Mouse (Mus musculus) heart, adult 2 months (tissue): Measurements from ENCODE around the gene Exoc7. TPM values are rescaled to one million over a fixed set of nuclear protein-coding genes. Genes with fewer than 3 reads are reported as not detected.

Experiments used
- DNase-seq, 2 experiments: peaks; one replicate each; pipeline ENCODE4 v3.0.0; 2021
- H3K27ac ChIP-seq: fragments of 200-600 bp; 2 replicates; pipeline ENCODE4 v1.8.1; 2022
- H3K27me3 ChIP-seq: fragments of 200-500 bp; 2 replicates; pipeline ENCODE4 v1.6.1; 2012; ENCODE audit warnings: mild to moderate bottlenecking, low read length, inconsistent platforms, mixed read lengths; ENCODE audit not compliant: control insufficient read depth, insufficient read depth
- H3K36me3 ChIP-seq: fragments of 200-500 bp; 2 replicates; pipeline ENCODE4 v1.6.1; 2012; ENCODE audit warnings: low read length, inconsistent platforms; ENCODE audit not compliant: control insufficient read depth, insufficient read depth
- H3K4me1 ChIP-seq: fragments of 200-500 bp; 2 replicates; pipeline ENCODE4 v1.6.1; 2011; ENCODE audit warnings: low read length; ENCODE audit not compliant: control insufficient read depth, insufficient read depth
- H3K4me3 ChIP-seq: fragments of 200-600 bp; 2 replicates; pipeline ENCODE4 v1.8.1; 2022
- H3K79me2 ChIP-seq: fragments of 200-500 bp; replicated peaks from 2 replicates; pipeline ENCODE4 v1.6.1; 2012; ENCODE audit warnings: mild to moderate bottlenecking, inconsistent platforms, low read length, moderate library complexity, mixed read lengths; ENCODE audit not compliant: control insufficient read depth, insufficient read depth
- H3K9ac ChIP-seq: fragments of 200-500 bp; 2 replicates; pipeline ENCODE4 v1.6.1; 2012; ENCODE audit warnings: low read depth, mild to moderate bottlenecking, control low read depth, inconsistent platforms, low read length, mixed read lengths
- CTCF ChIP-seq: fragments of 200-600 bp; IDR thresholded peaks from 2 replicates; pipeline ENCODE4 v1.8.1; 2022; ENCODE audit warnings: antibody characterized with exemption, mild to moderate bottlenecking, moderate library complexity
- EP300 ChIP-seq: fragments of 200-500 bp; IDR thresholded peaks from 2 replicates; pipeline ENCODE4 v1.6.1; 2011; ENCODE audit warnings: low read depth, low read length, control low read depth; ENCODE audit not compliant: insufficient read depth
- POLR2A ChIP-seq: fragments of 200-500 bp; IDR thresholded peaks from 2 replicates; pipeline ENCODE4 v1.6.1; 2011; ENCODE audit warnings: mild to moderate bottlenecking, low read depth, low read length, control low read depth; ENCODE audit not compliant: insufficient read depth
- WGBS: fragments of 180-500 bp; shearing (Covaris S2); methylation state at CpG from one replicate; pipeline ENCODE4 v1.1.7; 2018; 5-methylcytosine and 5-hydroxymethylcytosine counted together
- intact Hi-C: fragments of 180-260 bp; cut with DNase I; formaldehyde crosslinking; loops from one replicate; pipeline ENCODE4 v1.15.1; 2025
- polyA plus RNA-seq: library from polyadenylated mRNA; depleted of rRNA; stranded (reverse); fragments of >200 nt; gene quantifications from 2 replicates; pipeline ENCODE4 v1.2.3, GENCODE M21; 2012
- total RNA-seq, 2 experiments: library from RNA; stranded (reverse); gene quantifications; 2 replicates each; pipeline ENCODE4 v1.2.3; 2021

The Exoc7 gene
- total and polyA plus RNA-seq, 3 experiments = 28.0 to 44.0 (median 43.7) TPM

- Histone ChIP-seq H3K36me3 (no peaks in the 10 kb centered on the region), H3K4me3 (no peak overlapping the region), H3K27ac (no peak overlapping the region), H3K9ac (no peak overlapping the region), H3K79me2 (0 out of 2 replicates have a peak, but pooled peaks cover 1% of the 10 kb centered on the region), H3K4me1 (no peaks in the 10 kb centered on the region), H3K27me3 (no peaks in the 10 kb centered on the region)
- intact Hi-C loops = no loop called here
- no peak for DNase-seq
- no peak for TF ChIP-seq CTCF
- TF ChIP-seq POLR2A = no peak
- no peak for TF ChIP-seq EP300
- WGBS = 76% methylated on average over 22 of the region's 22 CpGs
These were observed 51.7 kb downstream of the Exoc7 start for GRCm38 (mm10) chr11:116255090-116255981.

- Histone ChIP-seq H3K9ac (no peak overlapping the region), H3K27me3 (no peaks in the 10 kb centered on the region), H3K4me1 (no peaks in the 10 kb centered on the region), H3K36me3 (no peaks in the 10 kb centered on the region), H3K4me3 (no peak overlapping the region), H3K79me2 (0 out of 2 replicates have a peak, but pooled peaks cover 1% of the 10 kb centered on the region), H3K27ac (no peak overlapping the region)
- WGBS = 67% methylated on average over 9 of the region's 9 CpGs
- intact Hi-C loops = no loop called here
- TF ChIP-seq EP300 (no peak), POLR2A (no peak), CTCF (no peak)
- DNase-seq = no peak
These were observed 52.4 kb downstream of the Exoc7 start for GRCm38 (mm10) chr11:116254627-116255026.

GRCm38 (mm10) chr11:116253076-116253600 lies 53.9 kb downstream of the Exoc7 start:
- TF ChIP-seq EP300 (no peak), CTCF (no peak), POLR2A (no peak)
- intact Hi-C loops = no loop called here
- DNase-seq = no peak
- H3K27ac ChIP-seq = no peak overlapping the region
- no peaks in the 10 kb centered on the region for H3K4me1 ChIP-seq
- no peaks in the 10 kb centered on the region for H3K27me3 ChIP-seq
- 0 out of 2 replicates have a peak, but pooled peaks cover 1% of the 10 kb centered on the region for H3K79me2 ChIP-seq
- WGBS = 85% methylated on average over 3 of the region's 3 CpGs
- H3K9ac ChIP-seq = no peak overlapping the region
- no peaks in the 10 kb centered on the region for H3K36me3 ChIP-seq
- H3K4me3 ChIP-seq = no peak overlapping the region

- Histone ChIP-seq H3K79me2 (no peaks in the 10 kb centered on the region), H3K4me1 (no peaks in the 10 kb centered on the region), H3K4me3 (no peak overlapping the region), H3K36me3 (no peaks in the 10 kb centered on the region), H3K9ac (no peak overlapping the region), H3K27ac (no peak overlapping the region), H3K27me3 (no peaks in the 10 kb centered on the region)
- 82% methylated on average over 8 of the region's 8 CpGs for WGBS
- intact Hi-C loops = no loop called here
- TF ChIP-seq CTCF = no peak
- TF ChIP-seq POLR2A = no peak
- TF ChIP-seq EP300 = no peak
- no peak for DNase-seq
These were observed 56.1 kb downstream of the Exoc7 start for GRCm38 (mm10) chr11:116250898-116251297.

DNA sequence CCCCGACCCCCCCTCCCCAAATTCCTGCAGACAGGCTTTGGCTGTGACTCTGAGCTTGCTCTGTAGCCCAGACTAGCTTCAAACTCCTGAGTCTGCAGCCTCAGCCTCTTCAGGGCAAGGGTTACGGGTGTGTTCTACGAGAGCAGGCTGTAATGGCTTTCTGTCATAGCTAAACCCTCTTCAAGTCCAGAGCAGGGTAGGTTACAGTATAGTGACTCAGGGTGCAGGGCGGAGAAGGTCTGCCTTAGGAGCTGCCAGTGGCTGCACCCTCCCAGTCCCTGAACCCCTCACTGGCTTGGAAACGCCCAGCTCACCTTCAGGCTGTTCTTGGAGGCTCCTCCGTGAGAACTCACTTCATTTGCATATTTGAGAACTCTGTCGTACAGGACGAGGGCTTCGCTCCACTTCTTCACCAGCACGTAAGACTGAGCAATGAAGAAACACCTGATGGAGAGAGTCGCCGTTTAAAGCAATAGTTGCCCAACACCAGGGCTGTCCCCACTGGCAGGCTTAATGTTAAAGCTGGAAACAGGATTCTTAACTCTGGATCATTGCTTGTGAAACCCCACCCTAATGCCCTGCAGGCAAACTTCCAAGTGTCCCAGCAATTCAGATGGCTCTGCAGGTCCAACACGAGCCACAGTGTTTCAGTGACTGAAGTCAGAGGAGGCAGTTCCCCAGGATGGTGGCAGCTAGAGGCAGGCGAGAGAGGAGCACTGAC lies 59.4 kb downstream of the Exoc7 start:
- intact Hi-C loops = no loop called here
- WGBS = 86% methylated on average over 14 of the region's 14 CpGs
- H3K27ac ChIP-seq = no peak overlapping the region
- no peaks in the 10 kb centered on the region for H3K36me3 ChIP-seq
- no peaks in the 10 kb centered on the region for H3K79me2 ChIP-seq
- DNase-seq = no peak
- H3K9ac ChIP-seq = no peak overlapping the region
- TF ChIP-seq EP300 = no peak
- no peak for TF ChIP-seq POLR2A
- TF ChIP-seq CTCF = no peak
- no peaks in the 10 kb centered on the region for H3K4me1 ChIP-seq
- H3K27me3 ChIP-seq = no peaks in the 10 kb centered on the region
- H3K4me3 ChIP-seq = no peak overlapping the region
